Mouse (Mus musculus) intestine, embryonic 14.5 days (tissue): ENCODE results near the gene Adora1. TPM values are rescaled to one million over a fixed set of nuclear protein-coding genes. Genes with fewer than 3 reads are reported as not detected.

Experiments used
- ATAC-seq: fragments of 200-750 bp; cut with Nextera tagmentation; replicated peaks from 2 replicates; pipeline ENCODE4 v1.8.0; 2017; ENCODE audit warnings: low read depth, moderate number of reproducible peaks, moderate TSS enrichment, moderate library complexity; ENCODE audit not compliant: low FRiP score, low TSS enrichment
- DNase-seq: peaks from one replicate; pipeline ENCODE4 v3.0.0-alpha.2; 2018; ENCODE audit warnings: low spot score
- H3K27ac ChIP-seq: fragments of 300-500 bp; sonication (generic); 2 replicates; pipeline ENCODE4 v1.5.1; 2014; ENCODE audit warnings: low read depth, mild to moderate bottlenecking, control low read depth
- H3K27me3 ChIP-seq: fragments of 300-500 bp; sonication (generic); replicated peaks from 2 replicates; pipeline ENCODE4 v1.6.1; 2014; ENCODE audit warnings: low read length, control low read depth; ENCODE audit not compliant: control insufficient read depth, insufficient read depth
- H3K36me3 ChIP-seq: fragments of 300-500 bp; sonication (generic); 2 replicates; pipeline ENCODE4 v1.6.1; 2014; ENCODE audit warnings: low read length, control low read depth; ENCODE audit not compliant: control insufficient read depth, insufficient read depth
- H3K4me1 ChIP-seq: fragments of 300-500 bp; sonication (generic); replicated peaks from 2 replicates; pipeline ENCODE4 v1.6.1; 2014; ENCODE audit warnings: low read length, control low read depth, mixed read lengths; ENCODE audit not compliant: control insufficient read depth, insufficient read depth
- H3K4me2 ChIP-seq: fragments of 300-500 bp; sonication (generic); 2 replicates; pipeline ENCODE4 v1.6.1; 2014; ENCODE audit warnings: low read length
- H3K4me3 ChIP-seq: fragments of 300-500 bp; sonication (generic); 2 replicates; pipeline ENCODE4 v1.5.1; 2014; ENCODE audit warnings: low read depth, low read length, control low read depth, mixed read lengths
- H3K9ac ChIP-seq: fragments of 300-500 bp; sonication (generic); 2 replicates; pipeline ENCODE4 v1.6.1; 2014; ENCODE audit warnings: mild to moderate bottlenecking, low read length
- H3K9me3 ChIP-seq: fragments of 300-500 bp; sonication (generic); 2 replicates; pipeline ENCODE4 v1.6.1; 2016; ENCODE audit warnings: low read length, control low read depth; ENCODE audit not compliant: control insufficient read depth
- WGBS: fragments of 180-500 bp; shearing (Covaris S2); extraction: QIAGEN DNeasy Blood & Tissue Kit; methylation state at CpG from one replicate; pipeline ENCODE4 v1.1.7; 2014; 5-methylcytosine and 5-hydroxymethylcytosine counted together
- polyA plus RNA-seq: library from polyadenylated mRNA; unstranded; fragments of >200 nt; fragmentation: Nextera tagmentation; extraction: Ambion mirVana; gene quantifications from 2 replicates; pipeline ENCODE4 v1.2.1, GENCODE M21; 2014

The Adora1 gene
- polyA plus RNA-seq, 1 experiment from 2014 or later, result 2.0 TPM

GRCm38 (mm10) chr1:134167416-134168305 is 67.6 kb downstream of the Adora1 start:
- Histone ChIP-seq H3K4me1 (peaks cover 4% of the 10 kb centered on the region; the same call in 1 of the 2 replicates), H3K27ac (no peak overlapping the region), H3K9ac (no peak overlapping the region), H3K36me3 (no peaks in the 10 kb centered on the region), H3K4me2 (no peak overlapping the region), H3K4me3 (no peak overlapping the region), H3K9me3 (no peaks in the 10 kb centered on the region), H3K27me3 (no peaks in the 10 kb centered on the region)
- DNase-seq, result no peak
- no peak for ATAC-seq
- 60% methylated on average over 14 of the region's 14 CpGs for WGBS

GRCm38 (mm10) chr1:134166547-134166946 is 68.7 kb downstream of the Adora1 start:
- WGBS, result 93% methylated on average over 3 of the region's 3 CpGs
- Histone ChIP-seq H3K27me3 (no peaks in the 10 kb centered on the region), H3K36me3 (no peaks in the 10 kb centered on the region), H3K4me2 (no peak overlapping the region), H3K4me1 (peaks cover 4% of the 10 kb centered on the region; the same call in 1 of the 2 replicates), H3K27ac (no peak overlapping the region), H3K4me3 (no peak overlapping the region), H3K9ac (no peak overlapping the region), H3K9me3 (no peaks in the 10 kb centered on the region)
- ATAC-seq, result no peak
- no peak for DNase-seq

- Histone ChIP-seq H3K4me1 (peaks cover 4% of the 10 kb centered on the region; the same call in 1 of the 2 replicates), H3K36me3 (no peaks in the 10 kb centered on the region), H3K4me3 (no peak overlapping the region), H3K27me3 (no peaks in the 10 kb centered on the region), H3K27ac (no peak overlapping the region), H3K4me2 (no peak overlapping the region), H3K9ac (no peak overlapping the region), H3K9me3 (no peaks in the 10 kb centered on the region)
- WGBS, result 68% methylated on average over 4 of the region's 4 CpGs
- DNase-seq, result no peak
- ATAC-seq, result no peak
Measured at GRCm38 (mm10) chr1:134164454-134164853, 70.8 kb downstream of the Adora1 start.

GRCm38 (mm10) chr1:134163476-134163875 is 71.8 kb downstream of the Adora1 start:
- Histone ChIP-seq H3K9ac (no peak overlapping the region), H3K9me3 (no peaks in the 10 kb centered on the region), H3K27me3 (no peaks in the 10 kb centered on the region), H3K4me2 (no peak overlapping the region), H3K27ac (no peak overlapping the region), H3K36me3 (no peaks in the 10 kb centered on the region), H3K4me3 (no peak overlapping the region), H3K4me1 (peaks cover 4% of the 10 kb centered on the region; the same call in 1 of the 2 replicates)
- ATAC-seq, result no peak
- no peak for DNase-seq
- 84% methylated on average over 7 of the region's 7 CpGs for WGBS

GRCm38 (mm10) chr1:134162510-134163225 is 72.6 kb downstream of the Adora1 start:
- ATAC-seq (no peak), DNase-seq (no peak)
- Histone ChIP-seq H3K4me3 (no peak overlapping the region), H3K36me3 (no peaks in the 10 kb centered on the region), H3K9ac (no peak overlapping the region), H3K27ac (no peak overlapping the region), H3K27me3 (no peaks in the 10 kb centered on the region), H3K4me2 (no peak overlapping the region), H3K9me3 (no peaks in the 10 kb centered on the region), H3K4me1 (peaks cover 2% of the 10 kb centered on the region; the same call in 1 of the 2 replicates)
- 82% methylated on average over 6 of the region's 6 CpGs for WGBS

GRCm38 (mm10) chr1:134161399-134161798 is 73.8 kb downstream of the Adora1 start:
- H3K27ac ChIP-seq, result no peak overlapping the region
- H3K36me3 ChIP-seq, result no peaks in the 10 kb centered on the region
- 77% methylated on average over 6 of the region's 6 CpGs for WGBS
- ATAC-seq, result no peak
- H3K4me2 ChIP-seq, result no peak overlapping the region
- H3K9ac ChIP-seq, result no peak overlapping the region
- no peaks in the 10 kb centered on the region for H3K4me1 ChIP-seq
- H3K4me3 ChIP-seq, result no peak overlapping the region
- H3K9me3 ChIP-seq, result no peaks in the 10 kb centered on the region
- H3K27me3 ChIP-seq, result no peaks in the 10 kb centered on the region
- DNase-seq, result no peak

- Histone ChIP-seq H3K9me3 (no peaks in the 10 kb centered on the region), H3K27me3 (no peaks in the 10 kb centered on the region), H3K4me1 (no peaks in the 10 kb centered on the region), H3K4me3 (no peak overlapping the region), H3K27ac (no peak overlapping the region), H3K4me2 (no peak overlapping the region), H3K36me3 (no peaks in the 10 kb centered on the region), H3K9ac (no peak overlapping the region)
- ATAC-seq, result no peak
- DNase-seq, result no peak
- WGBS, result 88% methylated on average over 3 of the region's 3 CpGs
Measured at GRCm38 (mm10) chr1:134160404-134160803, 74.8 kb downstream of the Adora1 start.

- Histone ChIP-seq H3K36me3 (no peaks in the 10 kb centered on the region), H3K9me3 (no peaks in the 10 kb centered on the region), H3K9ac (no peak overlapping the region), H3K27me3 (no peaks in the 10 kb centered on the region), H3K4me1 (no peaks in the 10 kb centered on the region), H3K4me2 (no peak overlapping the region), H3K4me3 (no peak overlapping the region), H3K27ac (no peak overlapping the region)
- ATAC-seq, result no peak
- no peak for DNase-seq
- WGBS, result 60% methylated on average over 3 of the region's 3 CpGs
Measured at GRCm38 (mm10) chr1:134154655-134155054, 80.6 kb downstream of the Adora1 start.
